Mouse (Mus musculus): Measurements from ENCODE around the gene Tbcb. TPM values are rescaled to one million over a fixed set of nuclear protein-coding genes. Genes with fewer than 3 reads are reported as not detected.
"Not testable (repeated sequence)": the region's sequence is repeated elsewhere in the genome, so short reads cannot be mapped to it uniquely, and the experiment has no call there.

Gene Tbcb
- 10 to 100 TPM; 25.0 to 25.9 TPM for total RNA-seq (2021)
- long read RNA-seq, experiment 1, transcript Tbcb-201 (6 exons, 1,416 nt) = major isoform, 34 of 45 reads
- long read RNA-seq, experiment 1, partial matches to known transcripts = 9 of 45 reads
- long read RNA-seq, experiment 1, other reads (novel, unspliced or antisense) = 2 of 45 reads
- long read RNA-seq, experiment 2, transcript Tbcb-201 (6 exons, 1,416 nt) = major isoform, 28 of 34 reads
- long read RNA-seq, experiment 2, partial matches to known transcripts = 5 of 34 reads
- long read RNA-seq, experiment 2, other reads (novel, unspliced or antisense) = 1 of 34 reads

DNA sequence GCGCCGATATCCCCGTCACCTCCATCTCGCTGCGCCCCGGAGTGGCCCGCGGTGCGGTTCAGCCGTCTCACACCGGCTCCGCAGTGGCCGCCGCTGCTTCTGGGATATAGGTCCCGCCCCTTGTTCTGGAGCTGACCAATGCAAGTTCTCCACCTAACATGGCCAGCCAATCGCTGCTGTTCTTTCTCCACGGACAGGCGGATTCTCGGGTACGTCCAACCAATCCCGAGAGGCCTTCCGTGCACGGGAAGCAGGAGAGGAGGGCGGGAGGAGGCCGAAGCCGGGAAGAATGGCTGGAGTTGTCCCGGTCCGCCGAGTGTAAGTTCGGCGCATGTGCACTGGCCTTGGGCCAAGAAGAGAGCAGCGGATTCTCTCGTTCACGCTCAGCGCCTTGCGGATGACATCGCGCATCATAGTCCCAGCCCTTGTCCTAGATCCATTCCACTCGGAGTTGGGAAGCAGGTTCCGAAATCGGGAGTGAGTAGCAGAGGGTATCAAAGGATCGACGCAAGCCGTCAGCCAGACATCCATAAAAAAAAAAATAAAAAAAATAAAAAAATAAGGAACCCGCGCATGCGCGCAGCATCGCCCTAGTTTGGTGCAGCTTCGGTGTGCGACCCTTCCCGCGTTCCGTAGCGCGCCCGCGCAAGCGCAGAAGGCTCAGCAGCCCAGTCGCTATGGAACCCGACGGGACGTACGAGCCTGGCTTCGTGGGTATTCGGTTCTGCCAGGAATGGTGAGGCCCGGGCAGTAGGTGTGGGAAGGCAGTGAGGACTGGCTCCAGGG lies at the start of gene Tbcb, which contains the start of gene Polr2i:
Tbcb (minus strand) TSS at position 604 of the 786 bp plus-strand sequence.
Polr2i (plus strand) TSS at position 280 of the 786 bp plus-strand sequence.
- DNase-seq = peak; percentile 98

DNA sequence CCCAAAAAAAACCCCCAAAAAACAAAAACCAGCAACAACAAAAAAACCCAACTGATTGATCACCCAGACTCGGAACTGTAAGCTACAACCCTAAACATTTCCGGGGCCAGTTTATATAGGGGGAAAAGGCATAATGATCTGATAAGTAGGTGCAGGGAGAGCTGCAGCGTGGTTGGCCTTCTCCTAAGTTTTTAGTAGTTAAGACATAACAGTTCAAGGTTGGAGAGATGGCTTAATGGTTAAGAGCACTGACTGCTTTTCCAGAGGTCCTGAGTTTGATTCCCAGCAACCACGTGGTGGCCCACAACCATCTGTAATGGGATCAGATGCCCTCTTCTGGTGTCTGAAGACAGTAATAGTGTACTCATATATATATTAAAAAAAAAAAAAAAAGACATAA lies 49.5 kb upstream of the Tbcb start:
- no peak for DNase-seq

DNA sequence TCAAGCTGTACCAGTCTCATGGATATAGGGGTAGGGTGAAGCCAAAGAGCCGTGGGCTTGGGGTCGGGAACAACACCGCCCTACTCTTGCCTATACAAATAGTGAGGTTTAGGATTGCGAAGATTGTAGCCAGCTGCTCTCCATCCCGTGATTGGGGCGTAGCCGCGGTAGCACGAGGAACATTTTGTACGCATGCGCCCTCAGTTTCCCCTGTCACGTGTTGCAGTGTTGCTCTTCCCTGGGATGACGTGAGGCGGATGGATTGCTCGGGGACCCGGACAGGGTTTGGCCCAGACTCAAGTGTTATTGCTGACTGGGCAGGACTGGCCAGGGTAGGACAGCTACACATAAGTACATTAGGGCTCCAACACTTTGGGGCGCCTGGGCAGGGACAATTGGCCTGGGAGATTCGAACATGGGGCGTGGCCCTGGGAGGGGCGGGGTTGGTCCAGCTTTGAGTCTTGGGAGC lies 48.6 kb upstream of the Tbcb start:
- peak; percentile 87 for DNase-seq

DNA sequence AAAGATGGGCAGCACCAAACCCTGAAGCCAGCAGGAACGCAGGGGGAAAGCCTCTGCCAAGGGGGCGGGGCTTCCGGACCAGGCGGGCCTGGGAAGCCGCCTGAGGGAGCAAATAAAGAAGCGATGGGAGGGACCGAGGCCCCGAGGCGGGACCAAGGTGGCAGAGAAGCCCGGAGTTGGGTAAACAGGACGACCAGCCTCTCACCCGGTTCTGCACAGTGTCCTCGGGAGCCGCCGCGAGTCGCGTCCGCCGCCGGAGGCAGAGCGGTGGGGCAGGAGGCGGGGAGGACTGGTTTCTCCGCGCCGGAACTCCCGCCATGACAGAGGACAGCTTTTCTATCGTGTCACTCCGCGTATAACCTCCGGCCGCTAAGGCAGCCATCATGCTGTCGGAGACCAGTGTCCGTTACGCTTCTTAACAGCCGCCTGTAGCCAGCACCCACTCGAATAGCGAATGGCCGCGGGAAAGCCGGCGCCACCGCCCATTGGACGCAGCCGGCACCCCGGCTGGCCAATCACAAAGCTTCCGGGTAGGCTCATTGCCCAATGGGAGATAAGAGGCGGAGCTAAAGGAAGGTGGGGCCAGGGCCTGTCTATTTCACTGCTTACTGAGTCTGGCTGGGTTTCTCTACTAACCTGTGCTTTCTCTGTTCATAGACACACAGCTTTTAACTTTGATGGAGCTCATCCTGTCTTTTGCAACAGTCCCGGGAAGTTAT lies 48.0 kb upstream of the Tbcb start, which contains the start of the genes Thap8 and Wdr62:
Thap8 (plus strand) TSS at position 144 of the 719 bp plus-strand sequence.
Wdr62 (minus strand) TSS at position 469 of the 719 bp plus-strand sequence.
- peak; percentile 91 for DNase-seq

DNA sequence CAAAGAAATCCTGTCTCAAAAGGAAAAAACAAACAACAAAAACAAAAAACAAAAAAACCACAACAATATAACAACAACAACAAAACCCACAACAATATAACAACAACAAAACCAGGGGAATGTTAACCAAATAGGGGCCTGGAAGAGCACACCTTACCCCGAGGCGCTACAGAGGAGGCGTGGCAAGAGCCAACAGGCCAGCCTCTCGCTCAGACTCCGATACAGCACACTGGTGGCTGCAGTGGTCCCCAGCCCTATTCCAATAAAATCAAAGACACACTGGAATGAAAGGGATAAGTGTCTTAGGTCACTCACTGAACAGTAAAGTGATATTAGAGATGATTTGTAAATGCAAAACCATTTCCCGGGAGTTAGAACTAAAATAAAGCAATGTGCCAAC lies 47.5 kb upstream of the Tbcb start:
- DNase-seq = no peak

DNA sequence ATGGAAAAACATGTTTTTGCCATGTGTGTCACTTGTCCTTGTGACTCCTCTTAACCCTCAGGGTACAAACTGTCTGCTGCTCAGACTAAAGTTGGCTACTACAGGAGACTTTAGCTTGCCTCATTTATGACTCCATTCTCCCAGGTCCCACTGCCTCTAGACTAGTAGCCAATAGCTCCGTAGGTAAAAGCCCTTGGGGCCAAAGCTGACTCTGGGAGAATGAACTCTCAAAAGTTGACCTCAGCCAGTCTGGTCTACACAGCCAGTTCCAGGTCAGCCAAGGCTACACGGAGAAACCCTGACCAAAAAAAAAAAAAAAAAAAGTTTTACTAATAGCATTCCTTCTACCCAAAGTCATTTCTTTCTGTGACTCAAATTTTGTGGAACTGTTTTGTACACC lies 46.8 kb upstream of the Tbcb start:
- DNase-seq = no peak

DNA sequence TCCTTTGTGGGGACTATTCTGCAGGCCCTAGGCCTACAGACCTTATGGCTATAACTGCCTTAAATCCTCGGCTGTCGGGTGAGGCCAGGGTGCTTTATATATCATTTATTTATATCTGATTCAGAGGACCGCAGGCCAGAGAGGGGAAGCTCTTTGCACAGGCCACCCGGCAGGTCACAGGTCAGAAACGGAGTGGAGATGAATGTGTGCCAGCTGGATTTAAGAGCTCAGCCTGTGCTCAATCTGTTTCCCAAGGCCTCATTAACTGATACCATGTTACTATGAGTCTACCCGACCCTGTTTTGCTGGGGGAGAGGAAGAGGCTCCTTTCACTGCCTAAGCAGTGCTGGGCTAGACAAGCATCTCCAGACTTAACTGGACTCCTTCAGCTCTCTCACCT lies 42.3 kb upstream of the Tbcb start:
- DNase-seq = no peak

DNA sequence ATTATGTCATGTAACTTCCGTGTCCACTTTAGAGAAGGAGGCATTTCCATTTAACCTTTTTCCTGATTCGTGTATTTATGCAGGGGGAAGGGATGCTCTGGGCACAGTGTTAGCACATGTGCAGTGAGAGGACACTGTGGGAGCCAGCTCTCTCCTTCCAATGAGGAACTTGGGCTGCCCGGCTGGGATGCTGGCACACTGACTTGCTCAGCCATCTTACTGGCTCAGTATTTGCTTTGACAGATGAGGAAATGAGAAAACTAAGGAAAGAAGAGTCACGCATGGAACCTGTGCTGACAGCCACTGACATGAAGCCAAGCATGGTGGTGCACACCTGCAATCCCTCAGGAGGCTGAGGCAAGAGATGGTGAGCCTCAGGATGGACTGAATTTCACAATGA lies 37.6 kb upstream of the Tbcb start:
- DNase-seq = no peak

DNA sequence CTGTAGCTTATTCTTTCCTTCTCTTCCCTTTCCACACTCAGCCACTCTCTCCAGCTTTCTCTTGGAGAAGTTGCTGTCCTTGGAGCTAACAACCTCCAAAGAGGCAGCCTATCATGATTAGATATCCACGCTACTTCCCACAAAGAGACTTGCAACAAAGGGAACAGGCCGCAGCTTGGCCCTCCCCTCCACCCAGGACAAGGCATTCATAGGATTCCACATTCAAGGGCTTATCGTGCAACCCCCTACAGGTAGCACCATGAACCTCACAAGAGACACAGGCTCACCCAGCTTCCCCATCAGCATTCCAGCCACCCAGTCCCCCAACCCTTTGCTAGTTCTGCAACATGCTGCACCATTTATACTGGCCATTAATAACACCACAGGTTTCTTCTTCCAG lies 34.7 kb upstream of the Tbcb start:
- no peak for DNase-seq

DNA sequence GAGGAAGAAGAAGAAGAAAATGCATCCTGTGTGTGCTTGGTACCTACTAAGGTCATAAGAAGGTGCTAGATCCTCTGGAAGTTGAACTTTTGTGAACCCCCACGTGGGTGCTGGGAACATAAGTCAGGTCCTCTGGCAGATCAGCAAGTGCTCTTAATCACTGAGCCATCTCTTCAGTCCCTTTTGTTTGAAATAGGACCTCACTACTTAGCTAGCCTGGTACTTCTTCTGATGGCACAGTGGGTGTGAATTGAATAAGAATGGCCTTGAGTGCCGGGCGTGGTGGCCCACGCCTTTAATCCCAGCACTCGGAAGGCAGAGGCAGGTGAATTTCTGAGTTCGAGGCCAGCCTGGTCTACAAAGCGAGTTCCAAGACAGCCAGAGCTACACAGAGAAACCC lies 33.9 kb upstream of the Tbcb start:
- DNase-seq = no peak

DNA sequence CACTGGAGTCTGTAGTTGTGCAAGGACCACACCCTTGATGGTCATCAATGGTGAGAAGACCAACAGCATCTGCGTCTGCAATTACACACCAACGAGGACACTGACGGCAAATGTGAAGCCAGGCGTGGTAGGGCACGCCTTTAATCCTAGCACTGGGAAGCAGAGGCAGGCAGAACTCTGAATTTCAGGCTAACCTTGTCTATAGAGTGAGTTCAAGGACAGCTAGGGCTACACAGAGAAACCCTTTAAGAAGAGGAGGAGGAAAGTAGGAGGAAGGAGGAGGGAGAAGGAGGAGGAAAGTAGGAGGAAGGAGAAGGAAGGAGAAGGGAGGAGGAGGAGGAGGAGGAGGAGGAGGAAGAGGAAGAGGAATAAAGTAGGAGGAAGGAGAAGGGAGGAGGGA lies 33.5 kb upstream of the Tbcb start:
- DNase-seq = no peak

DNA sequence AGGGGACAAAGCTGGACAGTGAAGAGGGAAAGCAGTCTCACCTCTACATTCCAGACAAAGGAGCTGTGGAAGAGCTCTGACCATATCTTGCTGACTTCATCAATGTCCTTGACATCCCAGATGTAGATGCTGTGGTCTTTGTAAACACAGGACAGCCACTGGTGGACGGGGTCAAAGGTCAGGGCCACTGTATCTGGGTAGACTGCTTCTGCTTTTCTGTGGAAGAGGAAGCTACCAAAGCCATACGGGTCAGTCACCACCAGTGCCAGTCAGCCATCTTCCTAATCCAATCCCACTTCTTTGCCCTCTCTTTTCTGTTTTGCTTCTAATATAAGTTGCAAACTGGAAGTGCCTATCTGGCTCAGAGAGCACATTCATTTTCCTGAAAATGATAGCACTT lies 33.0 kb upstream of the Tbcb start:
- no peak for DNase-seq

DNA sequence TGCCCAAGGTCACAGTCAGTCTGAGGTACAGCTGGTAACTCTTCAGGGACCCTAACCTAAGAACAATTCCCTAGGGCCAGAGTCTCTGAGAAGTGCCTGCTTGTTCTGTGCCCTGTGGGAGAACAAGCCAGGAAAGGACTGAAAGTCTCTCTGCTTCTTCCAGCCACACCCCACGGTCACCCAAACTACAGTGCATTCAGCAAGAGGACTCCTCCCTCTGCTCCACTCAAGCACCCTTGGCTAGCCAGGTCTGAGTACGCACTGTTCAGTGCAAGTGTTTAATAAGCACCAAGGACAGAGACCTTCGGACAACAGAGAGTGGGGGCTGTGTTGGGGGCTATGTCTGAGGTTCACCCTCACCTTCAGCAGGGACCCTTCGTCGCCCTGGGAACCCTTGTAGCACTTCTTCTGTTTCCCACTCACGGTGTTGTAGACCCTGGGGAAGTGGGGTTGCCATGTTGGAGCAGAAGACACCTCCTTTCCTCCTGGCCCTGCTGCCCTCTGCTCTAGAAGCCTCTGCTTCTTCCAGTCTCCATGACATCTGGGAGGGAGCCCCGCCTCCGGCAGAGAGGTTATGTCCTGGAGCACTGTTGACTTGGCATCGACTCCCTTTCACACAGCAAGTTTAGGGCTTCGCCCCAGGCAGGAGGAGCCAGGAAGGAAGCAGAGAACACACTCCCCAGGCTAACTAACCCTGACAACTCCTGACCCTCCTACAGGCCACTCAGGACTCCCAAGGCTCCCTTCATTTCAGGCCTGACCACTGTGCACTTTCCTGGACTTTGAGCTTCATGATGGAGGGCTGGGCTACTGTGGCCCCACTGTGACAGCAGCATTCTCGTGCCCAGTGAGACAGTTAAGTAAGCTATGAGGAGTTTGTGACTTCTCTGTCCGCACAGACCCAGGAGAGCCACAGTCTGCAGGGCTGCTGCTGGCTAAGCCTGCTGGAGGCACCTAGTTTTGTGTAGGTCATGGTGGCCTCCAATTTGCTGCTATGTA lies 20.2 kb upstream of the Tbcb start:
- peak; percentile 51 for DNase-seq

DNA sequence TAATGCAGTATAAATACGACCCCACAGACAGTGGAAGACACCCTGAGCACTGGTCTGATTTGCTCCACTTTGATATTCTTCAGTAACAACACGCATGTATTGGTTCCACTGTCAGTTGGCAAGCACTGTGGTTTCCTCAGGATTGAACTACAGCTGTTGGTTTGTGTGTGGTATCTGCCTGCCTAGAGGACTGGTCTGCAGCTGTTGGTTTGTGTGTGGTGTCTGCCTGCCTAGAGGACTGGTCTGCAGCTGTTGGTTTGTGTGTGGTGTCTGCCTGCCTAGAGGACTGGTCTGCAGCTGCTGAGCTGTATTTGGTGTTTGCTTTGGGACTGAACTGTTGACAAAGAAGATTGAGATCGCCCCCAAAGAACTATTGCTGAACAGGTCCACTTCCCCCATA lies 5.3 kb upstream of the Tbcb start:
- DNase-seq = not testable (repeated sequence)

DNA sequence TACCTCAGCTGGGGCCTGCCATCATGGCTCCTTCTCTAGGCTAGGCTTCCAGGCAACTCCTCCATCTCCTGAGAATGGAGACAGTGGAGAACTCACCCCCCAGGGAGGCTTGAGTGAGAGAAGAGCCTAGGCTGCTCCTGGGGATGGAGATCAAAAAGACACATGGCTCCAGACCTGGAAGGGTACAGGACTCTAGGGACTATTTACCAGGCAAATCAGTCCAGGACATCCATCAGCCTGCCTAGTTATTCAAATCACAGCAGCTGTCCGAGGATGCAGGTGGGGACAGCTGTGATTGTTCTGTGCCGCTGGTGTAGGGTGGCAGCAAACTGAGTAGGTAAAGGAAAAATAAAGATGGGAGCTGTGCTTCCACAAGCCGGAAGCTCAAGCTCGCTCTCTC lies 3.6 kb upstream of the Tbcb start, which contains the start of gene Ovol3:
Ovol3 (minus strand) TSS at position 101 of the 400 bp plus-strand sequence.
- DNase-seq = no peak

DNA sequence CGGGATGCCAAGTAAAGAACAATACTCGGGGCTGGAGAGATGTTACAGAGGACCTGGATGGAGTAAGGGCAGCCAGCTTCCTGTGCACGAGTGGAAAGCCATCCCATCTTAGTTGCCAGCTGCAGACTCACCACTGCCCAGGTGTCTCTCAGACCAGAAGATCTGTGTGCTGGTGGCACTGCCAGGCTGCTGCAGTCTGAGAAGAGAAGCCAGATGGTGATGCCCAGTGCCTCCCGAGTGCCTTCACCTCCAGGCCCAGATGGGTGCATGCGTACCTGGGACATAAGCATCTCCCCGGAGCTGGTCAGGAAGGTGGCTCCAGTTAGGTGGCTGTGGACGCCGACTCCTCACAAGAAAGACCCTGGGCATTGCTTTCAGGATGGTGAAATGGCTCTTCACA lies 3.0 kb upstream of the Tbcb start:
- no peak for DNase-seq

DNA sequence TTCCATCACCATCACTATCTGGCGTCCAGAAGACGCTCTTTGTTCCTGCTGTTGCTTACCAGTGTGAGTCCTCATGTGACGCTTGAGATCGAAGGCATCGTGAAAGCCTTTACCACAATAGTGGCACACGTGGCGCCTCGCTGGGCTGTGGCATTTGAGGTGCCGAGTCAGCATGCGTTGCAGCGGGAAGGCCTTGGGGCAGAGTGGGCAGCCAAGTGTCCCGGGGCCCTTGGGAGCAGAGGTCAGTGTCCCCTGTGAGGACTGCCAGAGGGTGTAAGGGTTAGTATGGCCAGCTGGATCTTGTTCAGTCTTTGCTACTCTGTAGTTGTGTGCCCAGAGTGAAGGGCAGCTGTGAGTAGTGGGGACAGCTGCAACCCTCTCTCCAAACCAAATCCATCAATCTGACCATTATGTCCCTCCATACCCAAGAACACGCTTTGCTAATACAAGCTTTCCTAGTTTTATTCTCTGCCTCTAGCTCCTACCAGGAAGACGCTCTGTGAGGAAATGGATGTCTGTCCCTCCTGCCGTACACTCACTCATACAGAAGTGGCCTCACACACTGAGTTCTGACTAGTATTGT lies 2.3 kb upstream of the Tbcb start:
- DNase-seq = peak; percentile 62

DNA sequence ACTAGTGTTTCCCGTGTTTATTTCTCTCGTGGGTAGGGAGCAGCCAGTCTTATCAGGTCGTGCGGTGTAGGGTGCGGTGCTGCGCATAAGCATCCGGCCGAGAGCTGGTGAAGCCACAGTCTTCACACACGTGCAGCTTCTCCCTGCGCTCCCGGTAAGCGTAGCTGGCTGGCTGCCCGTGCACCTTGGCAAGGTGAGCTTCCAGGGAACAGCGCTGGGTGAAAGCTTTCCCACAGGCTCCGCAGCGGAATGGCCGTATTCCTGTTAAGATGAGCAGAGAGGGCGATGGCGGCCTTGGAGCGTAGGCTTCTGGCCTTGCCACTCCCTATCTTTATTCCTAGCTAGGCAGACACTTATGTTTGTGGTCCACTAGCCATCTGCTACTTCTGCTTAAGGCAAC lies 1.3 kb upstream of the Tbcb start:
- DNase-seq = no peak

DNA sequence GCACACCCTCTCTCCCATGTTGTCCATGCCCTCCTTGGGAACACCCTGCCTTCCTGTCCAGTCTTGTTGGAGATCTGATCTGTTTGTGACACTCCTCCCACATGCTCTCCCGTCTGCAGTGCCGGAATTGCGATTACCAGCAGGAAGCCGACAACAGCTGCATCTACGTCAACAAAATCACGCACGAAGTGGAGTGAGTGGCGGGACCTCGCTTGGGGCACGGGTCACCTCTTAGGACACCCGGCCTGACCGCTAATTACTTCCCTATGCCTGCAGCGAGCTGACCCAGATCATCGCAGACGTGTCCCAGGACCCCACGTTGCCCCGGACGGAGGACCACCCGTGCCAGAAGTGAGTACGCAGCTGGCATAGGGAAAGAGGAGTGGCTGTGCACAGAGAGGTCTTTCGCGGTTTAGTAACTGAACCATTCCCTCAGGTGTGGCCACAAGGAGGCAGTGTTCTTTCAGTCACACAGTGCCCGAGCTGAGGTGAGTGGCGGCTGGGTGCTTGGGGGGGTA lies 618 bp upstream of the Tbcb start:
- DNase-seq = peak; percentile 23

DNA sequence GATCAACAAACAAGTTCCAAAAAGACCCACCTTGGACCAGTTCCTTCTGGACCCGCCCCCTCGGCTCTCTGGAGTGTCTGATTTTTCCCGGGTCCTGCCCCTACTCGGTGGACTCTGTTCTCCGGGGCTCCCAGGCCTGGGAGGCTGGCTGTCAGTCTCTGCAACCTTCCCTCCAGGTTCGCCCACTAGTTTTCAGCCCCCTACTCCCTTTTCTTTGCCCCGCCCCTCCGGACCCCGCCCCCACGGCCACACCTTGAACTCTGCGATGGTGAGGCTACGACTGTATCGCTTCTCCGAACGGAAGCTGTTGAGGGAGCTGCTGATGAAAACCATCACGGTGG lies 774 bp downstream of the Tbcb start:
- DNase-seq = no peak

DNA sequence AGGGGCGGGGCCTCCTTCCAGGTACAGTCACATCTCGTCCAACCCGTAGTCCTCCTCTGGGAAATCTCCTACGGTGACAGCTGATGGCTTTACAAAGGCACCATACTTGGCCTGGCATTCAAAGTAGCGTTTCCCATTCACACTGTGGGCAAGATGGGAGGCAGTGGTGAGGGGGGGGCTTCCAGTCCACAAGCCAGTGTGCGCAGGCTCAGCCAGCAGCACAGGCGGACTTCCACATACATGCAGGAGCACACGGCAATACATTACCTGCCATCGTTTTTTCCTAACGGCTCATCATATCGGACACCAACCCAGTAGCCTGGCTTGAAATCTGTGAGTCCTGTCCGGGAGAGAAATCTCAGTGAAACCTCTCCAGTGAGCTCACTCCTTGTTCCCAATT lies 7.9 kb downstream of the Tbcb start:
- DNase-seq = no peak
